Mouse (Mus musculus): Measurements from ENCODE around the gene St3gal2.
"Not testable (repeated sequence)": the region's sequence is repeated elsewhere in the genome, so short reads cannot be mapped to it uniquely, and the experiment has no call there.

Gene St3gal2

GRCm38 (mm10) chr8:110996641-110997430 lies 77.1 kb downstream of the St3gal2 start:
- DNase-seq (ENCODE audit: low read depth) = no peak

- DNase-seq (ENCODE audit: low read depth) = peak; percentile 94
Observed at GRCm38 (mm10) chr8:110997547-110998531, 78.1 kb downstream of the St3gal2 start, which contains the start of gene Ddx19a. Gene Ddx19a, minus strand, starts transcription at chr8:110997800.

- not testable (repeated sequence) for DNase-seq (ENCODE audit: low read depth)
Observed at GRCm38 (mm10) chr8:111010230-111010991, 90.7 kb downstream of the St3gal2 start.

All from NIH3T3 (cell line).